Mouse (Mus musculus) ES-E14 (cell line): Measurements from ENCODE around the gene AK157302.

Experiments used
- CHD2 ChIP-seq: IDR thresholded peaks from 2 replicates; pipeline ENCODE4 v1.6.1; 2014; ENCODE audit warnings: mild to moderate bottlenecking, low read depth, low read length, inconsistent platforms
- HCFC1 ChIP-seq: IDR thresholded peaks from 2 replicates; pipeline ENCODE4 v1.6.1; 2012; ENCODE audit warnings: low read length, inconsistent platforms, borderline replicate concordance; ENCODE audit not compliant: insufficient read depth
- ZC3H11A ChIP-seq: IDR thresholded peaks from 2 replicates; pipeline ENCODE4 v1.6.1; 2012; ENCODE audit warnings: low read depth, mild to moderate bottlenecking, inconsistent platforms, low read length, borderline replicate concordance
- ZNF384 ChIP-seq: IDR thresholded peaks from 2 replicates; pipeline ENCODE4 v1.6.1; 2012; ENCODE audit warnings: low read depth, low read length, inconsistent platforms

- TF ChIP-seq ZNF384 (no peak), CHD2 (no peak), ZC3H11A (no peak), HCFC1 (peak; percentile 76; the same call in 1 of the 2 replicates)
Measured at GRCm38 (mm10) chr13:21530781-21531201, 35.8 kb downstream of the AK157302 start, which contains the start of gene Zkscan8.
